Mouse (Mus musculus): Measurements from ENCODE around the gene Kif5a. TPM values are rescaled to one million over a fixed set of nuclear protein-coding genes. Genes with fewer than 3 reads are reported as not detected.

Kif5a gene
- polyA plus RNA-seq, 1 experiment from 2014 or later: 118 TPM

- peak within 1 kb of the TSS; percentile 14; the same call in 1 of the 2 replicates for H3K4me3 ChIP-seq (replicated peaks; ENCODE audit: low read length)
Observed at GRCm38 (mm10) chr10:127179871-127180694, 83.1 kb downstream of the Kif5a start, which contains the start of gene Slc26a10. Gene Slc26a10, minus strand, starts transcription at chr10:127180645.

GRCm38 (mm10) chr10:127178286-127179027, 84.7 kb downstream of the Kif5a start:
- no peak for ATAC-seq (ENCODE audit: low FRiP score)

More at GRCm38 (mm10) chr10:127179871-127180694, 83.1 kb downstream of the Kif5a start, which contains the start of gene Slc26a10:
- no peak within 1 kb of the TSS for H3K27ac ChIP-seq
- peaks cover 33% of the 10 kb centered on the region for H3K4me1 ChIP-seq (replicated peaks; ENCODE audit: control insufficient read depth, insufficient read depth, low read length)
- 2% methylated on average over 34 of the region's 34 CpGs for WGBS
- peaks cover 72% of the 10 kb centered on the region for H3K27me3 ChIP-seq (ENCODE audit: control insufficient read depth, insufficient read depth, low read length)
- H3K9ac ChIP-seq: peak within 1 kb of the TSS; percentile 31; the same call in 1 of the 2 replicates
- H3K9me3 ChIP-seq (ENCODE audit: control insufficient read depth, low read length): no peaks in the 10 kb centered on the region
- DNase-seq (ENCODE audit: low spot score) (no peak), ATAC-seq (ENCODE audit: low FRiP score) (no peak)
- peak within 1 kb of the TSS; percentile 43 for H3K4me2 ChIP-seq (replicated peaks)
- H3K36me3 ChIP-seq (replicated peaks; ENCODE audit: control insufficient read depth, insufficient read depth): 0 out of 2 replicates have a peak, but pooled peaks cover 5% of the 10 kb centered on the region

GRCm38 (mm10) chr10:127177719-127178118, 85.4 kb downstream of the Kif5a start:
- peak; percentile 85 for DNase-seq (ENCODE audit: low spot score)
- ATAC-seq (ENCODE audit: low FRiP score): peak; percentile 57; the same call in 1 of the 2 replicates
- under 1% methylated on average over 23 of the region's 23 CpGs for WGBS
- Histone ChIP-seq H3K9ac (no peak overlapping the region), H3K36me3 (replicated peaks; ENCODE audit: control insufficient read depth, insufficient read depth) (0 out of 2 replicates have a peak, but pooled peaks cover 6% of the 10 kb centered on the region), H3K4me3 (replicated peaks; ENCODE audit: low read length) (peak overlapping the region; percentile 16), H3K9me3 (ENCODE audit: control insufficient read depth, low read length) (no peaks in the 10 kb centered on the region), H3K27me3 (ENCODE audit: control insufficient read depth, insufficient read depth, low read length) (peaks cover 76% of the 10 kb centered on the region), H3K4me2 (replicated peaks) (peak overlapping the region; percentile 47), H3K4me1 (replicated peaks; ENCODE audit: control insufficient read depth, insufficient read depth, low read length) (peaks cover 23% of the 10 kb centered on the region), H3K27ac (no peak overlapping the region)

More at GRCm38 (mm10) chr10:127178286-127179027, 84.7 kb downstream of the Kif5a start:
- peaks cover 76% of the 10 kb centered on the region for H3K27me3 ChIP-seq (ENCODE audit: control insufficient read depth, insufficient read depth, low read length)
- peak overlapping the region; percentile 47 for H3K4me2 ChIP-seq (replicated peaks)
- H3K36me3 ChIP-seq (replicated peaks; ENCODE audit: control insufficient read depth, insufficient read depth): 0 out of 2 replicates have a peak, but pooled peaks cover 5% of the 10 kb centered on the region
- H3K9ac ChIP-seq: no peak overlapping the region
- no peaks in the 10 kb centered on the region for H3K9me3 ChIP-seq (ENCODE audit: control insufficient read depth, low read length)
- peak overlapping the region; percentile 16 for H3K4me3 ChIP-seq (replicated peaks; ENCODE audit: low read length)
- whole genome bisulfite sequencing: 4% methylated on average over 41 of the region's 41 CpGs
- peaks cover 24% of the 10 kb centered on the region for H3K4me1 ChIP-seq (replicated peaks; ENCODE audit: control insufficient read depth, insufficient read depth, low read length)
- DNase-seq (ENCODE audit: low spot score): no peak
- H3K27ac ChIP-seq: no peak overlapping the region

GRCm38 (mm10) chr10:127177235-127177634, 85.9 kb downstream of the Kif5a start:
- Histone ChIP-seq H3K4me3 (replicated peaks; ENCODE audit: low read length) (no peak overlapping the region), H3K36me3 (replicated peaks; ENCODE audit: control insufficient read depth, insufficient read depth) (0 out of 2 replicates have a peak, but pooled peaks cover 6% of the 10 kb centered on the region), H3K9me3 (ENCODE audit: control insufficient read depth, low read length) (no peaks in the 10 kb centered on the region), H3K9ac (no peak overlapping the region), H3K27ac (no peak overlapping the region), H3K4me2 (replicated peaks) (0 out of 2 replicates have a peak overlapping the region, but pooled peaks have one; percentile 47), H3K4me1 (replicated peaks; ENCODE audit: control insufficient read depth, insufficient read depth, low read length) (peaks cover 23% of the 10 kb centered on the region), H3K27me3 (ENCODE audit: control insufficient read depth, insufficient read depth, low read length) (peaks cover 75% of the 10 kb centered on the region)
- WGBS: 21% methylated on average over 9 of the region's 9 CpGs
- no peak for ATAC-seq (ENCODE audit: low FRiP score)
- DNase-seq (ENCODE audit: low spot score): no peak

- Histone ChIP-seq H3K27me3 (ENCODE audit: control insufficient read depth, insufficient read depth, low read length) (peaks cover 71% of the 10 kb centered on the region), H3K4me2 (replicated peaks) (no peak overlapping the region), H3K36me3 (replicated peaks; ENCODE audit: control insufficient read depth, insufficient read depth) (peaks cover 10% of the 10 kb centered on the region), H3K9me3 (ENCODE audit: control insufficient read depth, low read length) (no peaks in the 10 kb centered on the region), H3K4me3 (replicated peaks; ENCODE audit: low read length) (no peak overlapping the region), H3K9ac (no peak overlapping the region), H3K4me1 (replicated peaks; ENCODE audit: control insufficient read depth, insufficient read depth, low read length) (peaks cover 23% of the 10 kb centered on the region), H3K27ac (no peak overlapping the region)
- DNase-seq (ENCODE audit: low spot score): no peak
- WGBS: 8% methylated on average over 7 of the region's 7 CpGs
- no peak for ATAC-seq (ENCODE audit: low FRiP score)
Observed at GRCm38 (mm10) chr10:127176756-127177155, 86.4 kb downstream of the Kif5a start.

- DNase-seq (ENCODE audit: low spot score) (no peak), ATAC-seq (ENCODE audit: low FRiP score) (no peak)
- Histone ChIP-seq H3K4me3 (replicated peaks; ENCODE audit: low read length) (no peak overlapping the region), H3K9me3 (ENCODE audit: control insufficient read depth, low read length) (no peaks in the 10 kb centered on the region), H3K36me3 (replicated peaks; ENCODE audit: control insufficient read depth, insufficient read depth) (peaks cover 15% of the 10 kb centered on the region), H3K27me3 (ENCODE audit: control insufficient read depth, insufficient read depth, low read length) (peaks cover 71% of the 10 kb centered on the region), H3K27ac (no peak overlapping the region), H3K4me2 (replicated peaks) (no peak overlapping the region), H3K4me1 (replicated peaks; ENCODE audit: control insufficient read depth, insufficient read depth, low read length) (peaks cover 23% of the 10 kb centered on the region), H3K9ac (no peak overlapping the region)
- WGBS: 42% methylated on average over 3 of the region's 3 CpGs
Observed at GRCm38 (mm10) chr10:127176228-127176627, 86.9 kb downstream of the Kif5a start.

Other genes starting within 250 kb of the Kif5a start
- gene Tsfm, start 232.5 kb downstream of the Kif5a start, polyA plus RNA-seq (2014; fragmentation: Nextera tagmentation; extraction: Ambion mirVana): 59.1 and 65.0 TPM in 2 replicates
- 19.5 and 22.1 TPM in 2 replicates for gene Mettl1, start 221.9 kb downstream of the Kif5a start, polyA plus RNA-seq (2014; fragmentation: Nextera tagmentation; extraction: Ambion mirVana)
- 0.13 and 0.25 TPM in 2 replicates for gene Eef1akmt3, start 221.8 kb downstream of the Kif5a start, polyA plus RNA-seq (2014; fragmentation: Nextera tagmentation; extraction: Ambion mirVana)
- gene Cyp27b1, start 215.1 kb downstream of the Kif5a start, polyA plus RNA-seq (2014; fragmentation: Nextera tagmentation; extraction: Ambion mirVana): 0.08 TPM in 1 of 2 replicates, not detected in the other
- gene March9, start 203.2 kb downstream of the Kif5a start, polyA plus RNA-seq (2014; fragmentation: Nextera tagmentation; extraction: Ambion mirVana): 12.0 and 12.9 TPM in 2 replicates
- 764 and 784 TPM in 2 replicates for gene Cdk4, start 199.8 kb downstream of the Kif5a start, polyA plus RNA-seq (2014; fragmentation: Nextera tagmentation; extraction: Ambion mirVana)
- gene Tspan31, start 193.1 kb downstream of the Kif5a start, polyA plus RNA-seq (2014; fragmentation: Nextera tagmentation; extraction: Ambion mirVana): 54.4 and 83.3 TPM in 2 replicates
- gene Agap2, start 188.1 kb downstream of the Kif5a start, polyA plus RNA-seq (2014; fragmentation: Nextera tagmentation; extraction: Ambion mirVana): 6.7 and 8.2 TPM in 2 replicates
- 78.1 and 83.0 TPM in 2 replicates for gene Os9, start 142.2 kb downstream of the Kif5a start, polyA plus RNA-seq (2014; fragmentation: Nextera tagmentation; extraction: Ambion mirVana)
- 73.7 and 79.1 TPM in 2 replicates for gene B4galnt1, start 98.1 kb downstream of the Kif5a start, polyA plus RNA-seq (2014; fragmentation: Nextera tagmentation; extraction: Ambion mirVana)
- 0.94 and 0.99 TPM in 2 replicates for gene Slc26a10, start 82.7 kb downstream of the Kif5a start, polyA plus RNA-seq (2014; fragmentation: Nextera tagmentation; extraction: Ambion mirVana)
- 23.5 and 25.5 TPM in 2 replicates for gene Arhgef25, start 73.3 kb downstream of the Kif5a start, polyA plus RNA-seq (2014; fragmentation: Nextera tagmentation; extraction: Ambion mirVana)
- 223 and 231 TPM in 2 replicates for gene Dtx3, start 67.6 kb downstream of the Kif5a start, polyA plus RNA-seq (2014; fragmentation: Nextera tagmentation; extraction: Ambion mirVana)
- 16.8 and 17.1 TPM in 2 replicates for gene Pip4k2c, start 51.8 kb downstream of the Kif5a start, polyA plus RNA-seq (2014; fragmentation: Nextera tagmentation; extraction: Ambion mirVana)
- 281 and 296 TPM in 2 replicates for gene Dctn2, start 3.0 kb upstream of the Kif5a start, polyA plus RNA-seq (2014; fragmentation: Nextera tagmentation; extraction: Ambion mirVana)
- gene Mbd6, start 25.7 kb upstream of the Kif5a start, polyA plus RNA-seq (2014; fragmentation: Nextera tagmentation; extraction: Ambion mirVana): 16.2 and 20.0 TPM in 2 replicates
- gene Mars, start 48.4 kb upstream of the Kif5a start, polyA plus RNA-seq (2014; fragmentation: Nextera tagmentation; extraction: Ambion mirVana): 113 and 124 TPM in 2 replicates
- 0.88 and 1.1 TPM in 2 replicates for gene Arhgap9, start 58.6 kb upstream of the Kif5a start, polyA plus RNA-seq (2014; fragmentation: Nextera tagmentation; extraction: Ambion mirVana)
- 1.3 and 1.6 TPM in 2 replicates for gene Gli1, start 78.6 kb upstream of the Kif5a start, polyA plus RNA-seq (2014; fragmentation: Nextera tagmentation; extraction: Ambion mirVana)
- gene Inhbe, start 91.1 kb upstream of the Kif5a start, polyA plus RNA-seq (2014; fragmentation: Nextera tagmentation; extraction: Ambion mirVana): 0.04 TPM in 1 of 2 replicates, not detected in the other
- not detected in 2 replicates for gene Inhbc, start 107.1 kb upstream of the Kif5a start, polyA plus RNA-seq (2014; fragmentation: Nextera tagmentation; extraction: Ambion mirVana)
- gene R3hdm2, start 117.0 kb upstream of the Kif5a start, polyA plus RNA-seq (2014; fragmentation: Nextera tagmentation; extraction: Ambion mirVana): 32.3 and 37.8 TPM in 2 replicates
- 0.60 TPM in 1 of 2 replicates, not detected in the other for gene Stac3, start 238.3 kb upstream of the Kif5a start, polyA plus RNA-seq (2014; fragmentation: Nextera tagmentation; extraction: Ambion mirVana)

Measured in hindbrain, embryonic 14.5 days (tissue).